Mouse (Mus musculus) CH12.LX (cell line): ENCODE measurements at regions not wholly inside any gene's neighbourhood (a gene's known extent, or its start where the extent isn't known, plus 50 kb on each side); places are given as distances from the start of the nearest gene placed in this dataset.

Experiments
- BHLHE40 ChIP-seq: IDR thresholded peaks from 2 replicates; pipeline ENCODE4 v1.6.1; 2011; ENCODE audit warnings: mild to moderate bottlenecking, low read depth, low read length, improper control_type of control experiment
- CHD2 ChIP-seq: IDR thresholded peaks from 2 replicates; pipeline ENCODE4 v1.6.1; 2011; ENCODE audit warnings: low read length, improper control_type of control experiment
- CTCF ChIP-seq, 2 experiments: IDR thresholded peaks in 1 of 2; conservative IDR thresholded peaks in 1 of 2; 2 replicates each; pipeline ENCODE4 v1.5.1; 2011 to 2012; ENCODE audit warnings: low read depth in 2 of 2, low read length in 2 of 2, improper control_type of control experiment in 1 of 2, inconsistent platforms in 1 of 2, mild to moderate bottlenecking in 1 of 2, moderate library complexity in 1 of 2
- EP300 ChIP-seq: IDR thresholded peaks from 2 replicates; pipeline ENCODE4 v1.6.1; 2011; ENCODE audit warnings: low read length, improper control_type of control experiment
- HCFC1 ChIP-seq: IDR thresholded peaks from 2 replicates; pipeline ENCODE4 v1.6.1; 2012; ENCODE audit warnings: low read depth, mild to moderate bottlenecking, inconsistent platforms, low read length, improper control_type of control experiment
- KAT2A ChIP-seq: IDR thresholded peaks from 2 replicates; pipeline ENCODE4 v1.6.1; 2012; ENCODE audit warnings: low read length, improper control_type of control experiment, inconsistent platforms; ENCODE audit not compliant: insufficient replicate concordance
- MAZ ChIP-seq: IDR thresholded peaks from 2 replicates; pipeline ENCODE4 v1.6.1; 2012; ENCODE audit warnings: low read depth, mild to moderate bottlenecking, inconsistent platforms, low read length, improper control_type of control experiment, moderate library complexity
- POLR2A ChIP-seq: IDR thresholded peaks from 2 replicates; pipeline ENCODE4 v1.6.1; 2011; ENCODE audit warnings: low read depth, mild to moderate bottlenecking, improper control_type of control experiment, low read length
- POLR2AphosphoS2 ChIP-seq: IDR thresholded peaks from 2 replicates; pipeline ENCODE4 v1.6.1; 2011; ENCODE audit warnings: low read depth, low read length, improper control_type of control experiment
- USF1 ChIP-seq: IDR thresholded peaks from 2 replicates; pipeline ENCODE4 v1.6.1; 2014; ENCODE audit warnings: low read depth, mild to moderate bottlenecking, inconsistent platforms, low read length, improper control_type of control experiment

GRCm38 (mm10) chr3:59456938-59457337, 112.7 kb upstream of the Igsf10 start:
- TF ChIP-seq EP300 = no peak
- no peak for TF ChIP-seq CTCF (conservative IDR thresholded peaks at IDR 0.05 in 1 of 2, IDR thresholded peaks at IDR 0.05 in 1 of 2; ENCODE audit: low read depth in 2 of 2, low read length in 2 of 2)
- TF ChIP-seq KAT2A = no peak
- TF ChIP-seq HCFC1 = no peak
- TF ChIP-seq POLR2AphosphoS2 = no peak
- no peak for TF ChIP-seq CHD2
- no peak for TF ChIP-seq USF1
- no peak for TF ChIP-seq BHLHE40
- TF ChIP-seq MAZ = no peak
- TF ChIP-seq POLR2A = no peak
